Mouse (Mus musculus): ENCODE results near the gene Hspb7. TPM values are rescaled to one million over a fixed set of nuclear protein-coding genes. Genes with fewer than 3 reads are reported as not detected.

The Hspb7 gene
- polyA plus RNA-seq, 1 experiment, result not detected

DNA sequence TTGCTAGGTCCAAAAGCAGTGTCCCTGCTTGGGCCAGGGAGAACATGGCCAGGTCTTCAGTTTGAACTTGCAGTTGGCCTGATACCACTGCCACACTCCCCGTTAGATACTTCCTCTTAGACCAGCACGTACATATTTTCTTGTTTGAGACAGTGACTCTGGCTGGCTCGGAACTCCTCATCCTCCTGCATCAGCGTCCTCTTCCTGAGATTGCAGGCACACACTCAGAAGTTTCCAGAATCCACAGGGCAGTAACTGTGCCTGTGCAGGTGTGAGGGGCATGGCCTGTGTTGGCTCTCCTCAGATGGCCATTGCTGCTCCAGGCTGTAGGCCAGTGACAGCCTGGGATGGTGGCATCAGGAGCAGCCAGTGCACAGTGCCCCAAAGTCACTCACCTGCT, 39.9 kb downstream of the Hspb7 start:
- Histone ChIP-seq H3K4me1 (ENCODE audit: control insufficient read depth, insufficient read depth, low read length) (peaks cover 29% of the 10 kb centered on the region), H3K4me3 (ENCODE audit: insufficient read depth, low read depth, low read length) (no peak overlapping the region), H3K27ac (ENCODE audit: insufficient read depth, low read depth, low read length) (no peak overlapping the region)
- no peak for TF ChIP-seq CTCF (IDR thresholded peaks at IDR 0.05; ENCODE audit: insufficient read depth, low read depth, low read length)
- TF ChIP-seq POLR2A (IDR thresholded peaks at IDR 0.05; ENCODE audit: insufficient read depth, low read depth, low read length), result no peak
- WGBS, result 86% methylated on average over 4 of the region's 4 CpGs

DNA sequence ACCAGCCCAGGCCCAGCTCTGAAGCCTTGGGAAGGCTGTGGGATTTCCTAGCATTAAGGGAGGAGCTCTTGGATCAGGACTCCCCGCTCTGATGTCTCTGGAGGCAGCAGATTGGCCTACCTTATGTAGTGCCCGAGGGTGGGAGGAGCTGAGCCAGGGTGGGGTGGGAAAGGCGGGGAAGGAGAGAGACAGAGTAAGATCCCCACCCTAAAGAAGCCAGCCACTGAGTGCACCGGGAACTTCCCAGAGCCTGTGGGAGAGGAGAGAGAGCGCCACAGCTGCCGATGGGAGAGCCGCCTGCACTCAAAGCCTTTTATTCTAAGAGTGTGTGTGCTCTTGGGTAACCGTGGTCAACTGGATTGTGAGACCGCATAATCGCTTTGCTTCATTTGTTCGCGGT, 40.5 kb downstream of the Hspb7 start:
- Histone ChIP-seq H3K4me1 (ENCODE audit: control insufficient read depth, insufficient read depth, low read length) (peaks cover 22% of the 10 kb centered on the region), H3K4me3 (ENCODE audit: insufficient read depth, low read depth, low read length) (no peak overlapping the region), H3K27ac (ENCODE audit: insufficient read depth, low read depth, low read length) (no peak overlapping the region)
- TF ChIP-seq POLR2A (IDR thresholded peaks at IDR 0.05; ENCODE audit: insufficient read depth, low read depth, low read length) (no peak), CTCF (IDR thresholded peaks at IDR 0.05; ENCODE audit: insufficient read depth, low read depth, low read length) (no peak)
- WGBS, result 26% methylated on average over 12 of the region's 12 CpGs

DNA sequence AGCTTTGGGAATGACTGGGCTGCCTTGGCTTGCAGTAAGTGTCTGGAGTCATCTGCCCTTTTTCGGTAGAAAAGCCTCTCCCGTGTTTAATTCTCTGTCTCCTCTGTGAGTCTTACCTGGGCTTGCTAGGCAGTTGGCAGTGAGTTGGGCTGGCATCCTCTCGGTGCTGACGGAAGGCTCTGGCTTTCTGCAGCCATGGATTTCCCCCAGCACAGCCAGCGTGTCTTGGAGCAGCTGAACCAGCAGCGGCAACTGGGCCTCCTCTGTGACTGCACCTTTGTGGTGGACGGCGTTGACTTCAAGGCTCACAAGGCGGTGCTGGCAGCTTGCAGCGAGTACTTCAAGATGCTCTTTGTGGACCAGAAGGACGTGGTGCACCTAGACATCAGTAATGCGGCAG, 41.0 kb downstream of the Hspb7 start:
- TF ChIP-seq POLR2A (IDR thresholded peaks at IDR 0.05; ENCODE audit: insufficient read depth, low read depth, low read length) (no peak), CTCF (IDR thresholded peaks at IDR 0.05; ENCODE audit: insufficient read depth, low read depth, low read length) (no peak)
- Histone ChIP-seq H3K27ac (ENCODE audit: insufficient read depth, low read depth, low read length) (no peak overlapping the region), H3K4me1 (ENCODE audit: control insufficient read depth, insufficient read depth, low read length) (peaks cover 19% of the 10 kb centered on the region), H3K4me3 (ENCODE audit: insufficient read depth, low read depth, low read length) (no peak overlapping the region)
- WGBS, result 76% methylated on average over 12 of the region's 12 CpGs

DNA sequence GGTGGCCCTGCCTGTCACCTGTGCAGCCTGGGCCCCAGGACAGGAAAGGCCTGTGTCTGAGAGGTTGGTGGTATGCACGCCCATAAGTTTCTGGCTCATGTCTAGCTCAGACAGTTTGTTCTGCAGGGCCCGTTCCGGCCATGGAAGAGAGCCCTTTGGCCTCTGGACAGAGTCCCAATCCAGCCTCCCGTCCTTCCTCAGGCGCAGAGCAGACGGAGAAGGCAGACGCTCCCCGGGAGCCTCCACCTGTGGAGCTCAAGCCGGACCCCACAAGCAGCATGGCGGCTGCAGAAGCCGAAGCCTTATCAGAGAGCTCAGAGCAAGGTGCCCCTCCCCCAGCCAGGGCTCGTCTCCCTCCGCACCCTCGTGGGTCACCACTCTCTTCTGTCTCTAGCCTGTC, 42.9 kb downstream of the Hspb7 start:
- TF ChIP-seq CTCF (IDR thresholded peaks at IDR 0.05; ENCODE audit: insufficient read depth, low read depth, low read length), result no peak
- TF ChIP-seq POLR2A (IDR thresholded peaks at IDR 0.05; ENCODE audit: insufficient read depth, low read depth, low read length), result no peak
- H3K4me1 ChIP-seq (ENCODE audit: control insufficient read depth, insufficient read depth, low read length), result peaks cover 14% of the 10 kb centered on the region
- 84% methylated on average over 14 of the region's 14 CpGs for WGBS
- no peak overlapping the region for H3K4me3 ChIP-seq (ENCODE audit: insufficient read depth, low read depth, low read length)
- H3K27ac ChIP-seq (ENCODE audit: insufficient read depth, low read depth, low read length), result no peak overlapping the region

DNA sequence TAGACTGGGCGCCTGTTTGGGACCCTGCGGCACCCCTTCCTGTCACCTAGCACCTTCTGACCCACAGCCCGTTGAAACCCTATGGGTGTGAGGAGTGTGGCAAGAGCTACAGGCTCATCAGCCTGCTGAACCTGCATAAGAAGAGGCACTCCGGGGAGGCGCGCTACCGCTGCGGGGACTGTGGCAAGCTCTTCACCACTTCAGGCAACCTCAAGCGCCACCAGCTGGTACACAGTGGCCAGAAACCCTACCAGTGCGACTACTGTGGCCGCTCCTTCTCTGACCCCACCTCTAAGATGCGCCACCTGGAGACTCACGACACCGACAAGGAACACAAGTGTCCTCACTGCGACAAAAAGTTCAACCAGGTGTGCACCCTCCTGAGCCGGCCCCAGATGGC, 44.1 kb downstream of the Hspb7 start:
- Histone ChIP-seq H3K4me1 (ENCODE audit: control insufficient read depth, insufficient read depth, low read length) (peaks cover 16% of the 10 kb centered on the region), H3K4me3 (ENCODE audit: insufficient read depth, low read depth, low read length) (no peak overlapping the region), H3K27ac (ENCODE audit: insufficient read depth, low read depth, low read length) (no peak overlapping the region)
- WGBS, result 76% methylated on average over 16 of the region's 16 CpGs
- no peak for TF ChIP-seq CTCF (IDR thresholded peaks at IDR 0.05; ENCODE audit: insufficient read depth, low read depth, low read length)
- no peak for TF ChIP-seq POLR2A (IDR thresholded peaks at IDR 0.05; ENCODE audit: insufficient read depth, low read depth, low read length)

DNA sequence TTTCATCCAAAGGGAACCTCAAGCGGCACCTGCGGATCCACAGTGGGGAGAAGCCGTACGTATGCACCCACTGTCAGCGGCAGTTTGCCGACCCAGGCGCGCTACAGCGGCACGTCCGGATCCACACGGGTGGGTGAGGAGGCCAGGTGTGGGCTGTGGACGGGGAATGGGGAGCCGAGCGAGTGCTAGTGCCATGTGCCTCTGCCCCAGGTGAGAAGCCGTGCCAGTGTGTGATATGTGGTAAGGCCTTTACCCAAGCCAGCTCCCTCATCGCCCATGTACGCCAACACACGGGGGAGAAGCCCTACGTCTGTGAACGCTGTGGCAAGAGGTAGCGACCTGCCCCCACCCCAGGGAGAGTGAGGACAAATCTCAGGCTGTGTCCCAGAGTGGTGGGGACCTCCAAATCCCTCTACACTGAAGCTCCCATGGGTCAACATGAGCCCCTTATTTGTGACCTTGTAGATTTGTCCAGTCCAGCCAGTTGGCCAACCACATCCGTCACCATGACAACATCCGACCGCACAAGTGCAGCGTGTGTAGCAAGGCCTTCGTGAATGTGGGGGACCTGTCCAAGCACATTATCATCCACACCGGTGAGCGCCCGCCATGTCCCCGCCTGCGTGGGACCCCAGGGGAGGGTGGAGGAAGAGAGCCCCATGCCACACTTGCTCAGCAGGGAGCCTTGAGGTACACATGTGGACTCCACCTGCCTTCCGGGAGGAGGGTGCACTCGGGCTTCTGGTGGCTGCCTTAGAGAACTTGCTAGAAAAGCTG, 45.1 kb downstream of the Hspb7 start:
- no peak overlapping the region for H3K27ac ChIP-seq (ENCODE audit: insufficient read depth, low read depth, low read length)
- peaks cover 14% of the 10 kb centered on the region for H3K4me1 ChIP-seq (ENCODE audit: control insufficient read depth, insufficient read depth, low read length)
- 88% methylated on average over 34 of the region's 34 CpGs for WGBS
- H3K4me3 ChIP-seq (ENCODE audit: insufficient read depth, low read depth, low read length), result no peak overlapping the region
- no peak for TF ChIP-seq CTCF (IDR thresholded peaks at IDR 0.05; ENCODE audit: insufficient read depth, low read depth, low read length)
- no peak for TF ChIP-seq POLR2A (IDR thresholded peaks at IDR 0.05; ENCODE audit: insufficient read depth, low read depth, low read length)

DNA sequence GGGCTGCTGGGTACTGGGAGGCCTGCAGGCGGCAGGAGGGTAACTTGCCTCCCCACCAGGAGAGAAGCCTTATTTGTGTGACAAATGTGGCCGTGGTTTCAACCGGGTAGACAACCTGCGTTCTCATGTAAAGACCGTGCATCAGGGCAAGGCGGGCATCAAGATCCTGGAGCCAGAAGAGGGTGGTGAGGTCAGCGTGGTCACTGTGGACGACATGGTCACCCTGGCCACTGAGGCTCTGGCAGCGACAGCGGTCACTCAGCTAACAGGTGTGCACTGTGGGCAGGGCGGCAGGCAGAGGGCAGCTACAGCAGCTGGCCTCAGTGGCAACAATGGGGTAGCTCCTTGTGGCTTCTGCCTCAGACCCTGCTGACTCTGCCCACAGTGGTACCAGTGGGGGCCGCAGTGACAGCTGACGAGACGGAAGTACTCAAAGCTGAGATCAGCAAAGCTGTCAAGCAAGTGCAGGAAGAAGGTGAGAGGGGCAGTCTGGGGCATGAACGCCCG, 45.8 kb downstream of the Hspb7 start:
- no peak overlapping the region for H3K4me3 ChIP-seq (ENCODE audit: insufficient read depth, low read depth, low read length)
- peaks cover 9% of the 10 kb centered on the region for H3K4me1 ChIP-seq (ENCODE audit: control insufficient read depth, insufficient read depth, low read length)
- TF ChIP-seq POLR2A (IDR thresholded peaks at IDR 0.05; ENCODE audit: insufficient read depth, low read depth, low read length), result no peak
- TF ChIP-seq CTCF (IDR thresholded peaks at IDR 0.05; ENCODE audit: insufficient read depth, low read depth, low read length), result no peak
- H3K27ac ChIP-seq (ENCODE audit: insufficient read depth, low read depth, low read length), result no peak overlapping the region
- WGBS, result 84% methylated on average over 16 of the region's 16 CpGs

DNA sequence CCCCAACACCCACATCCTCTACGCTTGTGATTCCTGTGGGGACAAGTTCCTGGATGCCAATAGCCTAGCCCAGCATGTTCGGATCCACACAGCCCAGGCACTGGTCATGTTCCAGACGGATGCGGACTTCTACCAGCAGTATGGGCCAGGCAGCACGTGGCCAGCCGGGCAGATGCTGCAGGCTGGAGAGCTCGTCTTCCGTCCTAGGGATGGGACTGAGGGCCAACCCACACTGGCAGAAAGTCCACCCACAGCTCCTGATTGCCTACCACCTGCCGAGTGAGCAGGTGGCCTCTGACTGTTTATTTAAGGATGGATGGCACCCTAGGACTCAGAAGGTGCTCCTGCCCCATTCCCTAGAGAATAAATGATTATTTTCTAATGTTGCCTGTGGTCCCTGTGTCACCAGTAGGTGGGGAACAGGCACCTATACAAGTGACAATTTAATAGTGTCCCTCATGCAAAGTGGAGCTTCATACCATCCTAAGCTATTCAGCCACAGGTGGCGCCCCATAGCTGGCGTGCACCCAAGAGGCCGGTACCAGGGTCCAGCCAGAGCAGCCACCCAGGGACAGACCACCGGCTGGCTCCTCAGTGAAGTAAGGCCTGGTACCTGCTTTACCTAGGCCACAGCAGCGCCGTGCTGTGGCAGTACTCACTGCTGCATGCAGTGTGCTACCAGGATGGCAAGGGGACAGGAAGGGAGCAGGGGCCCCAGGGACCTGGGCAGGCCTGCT, 46.4 kb downstream of the Hspb7 start:
- TF ChIP-seq CTCF (IDR thresholded peaks at IDR 0.05; ENCODE audit: insufficient read depth, low read depth, low read length), result no peak
- no peak for TF ChIP-seq POLR2A (IDR thresholded peaks at IDR 0.05; ENCODE audit: insufficient read depth, low read depth, low read length)
- H3K27ac ChIP-seq (ENCODE audit: insufficient read depth, low read depth, low read length), result no peak overlapping the region
- 69% methylated on average over 15 of the region's 15 CpGs for WGBS
- H3K4me3 ChIP-seq (ENCODE audit: insufficient read depth, low read depth, low read length), result no peak overlapping the region
- peaks cover 3% of the 10 kb centered on the region; the same call in 1 of the 2 replicates for H3K4me1 ChIP-seq (ENCODE audit: control insufficient read depth, insufficient read depth, low read length)

DNA sequence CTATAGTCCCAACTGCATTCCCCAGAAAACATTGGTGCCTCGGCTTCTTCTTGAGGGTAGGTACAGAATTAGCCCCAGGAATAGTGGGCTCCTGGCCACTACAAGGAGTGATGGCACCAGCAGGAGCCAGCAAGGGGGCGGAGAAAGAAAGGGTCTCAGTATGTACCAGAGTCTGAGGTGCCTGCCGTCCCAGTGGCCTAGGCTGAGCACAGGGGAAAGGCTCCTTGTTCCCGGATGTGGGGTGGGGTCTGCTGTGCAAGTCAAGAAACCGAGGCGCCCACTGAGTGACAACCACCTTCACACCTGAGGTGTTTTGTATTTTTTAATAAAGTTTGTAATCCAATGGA, 47.0 kb downstream of the Hspb7 start:
- no peak overlapping the region for H3K4me3 ChIP-seq (ENCODE audit: insufficient read depth, low read depth, low read length)
- H3K4me1 ChIP-seq (ENCODE audit: control insufficient read depth, insufficient read depth, low read length), result 0 out of 2 replicates have a peak, but pooled peaks cover 2% of the 10 kb centered on the region
- 75% methylated on average over 6 of the region's 6 CpGs for WGBS
- no peak overlapping the region for H3K27ac ChIP-seq (ENCODE audit: insufficient read depth, low read depth, low read length)
- no peak for TF ChIP-seq POLR2A (IDR thresholded peaks at IDR 0.05; ENCODE audit: insufficient read depth, low read depth, low read length)
- no peak for TF ChIP-seq CTCF (IDR thresholded peaks at IDR 0.05; ENCODE audit: insufficient read depth, low read depth, low read length)

All from olfactory bulb, adult 2 months (tissue).